Mouse (Mus musculus): ENCODE measurements around the gene Zwilch.

DNA sequence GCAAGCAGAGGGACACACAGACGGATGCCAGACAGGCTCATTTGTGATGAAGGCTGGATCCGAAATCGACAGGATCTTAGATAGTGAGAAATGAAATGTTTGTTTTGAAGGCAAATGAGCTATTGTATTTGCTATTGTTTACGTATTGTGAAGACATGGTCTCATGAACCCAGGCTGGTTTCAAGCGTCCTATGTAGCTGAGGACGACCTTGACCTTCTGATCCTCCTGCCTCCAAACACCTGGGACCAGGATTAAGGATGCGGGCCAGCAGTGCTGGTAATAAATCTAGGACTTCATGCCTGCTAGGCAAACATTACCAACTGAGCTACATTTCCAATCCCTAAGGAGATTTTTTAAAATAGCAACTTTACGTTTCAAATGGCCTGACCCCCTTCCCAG lies 24.6 kb upstream of the Zwilch start:
- TF ChIP-seq GATA1 (IDR thresholded peaks at IDR 0.05; ENCODE audit: borderline replicate concordance, low read length) (no peak), FLI1 (IDR thresholded peaks at IDR 0.05; ENCODE audit: low read length) (no peak)
